Mouse (Mus musculus) intestine, embryonic 14.5 days (tissue): ENCODE measurements around the gene Klf9. TPM values are rescaled to one million over a fixed set of nuclear protein-coding genes. Genes with fewer than 3 reads are reported as not detected.

ENCODE experiments used
- ATAC-seq: fragments of 200-750 bp; cut with Nextera tagmentation; replicated peaks from 2 replicates; pipeline ENCODE4 v1.8.0; 2017; ENCODE audit warnings: low read depth, moderate number of reproducible peaks, moderate TSS enrichment, moderate library complexity; ENCODE audit not compliant: low FRiP score, low TSS enrichment
- DNase-seq: peaks from one replicate; pipeline ENCODE4 v3.0.0-alpha.2; 2018; ENCODE audit warnings: low spot score
- H3K27ac ChIP-seq: fragments of 300-500 bp; sonication (generic); 2 replicates; pipeline ENCODE4 v1.5.1; 2014; ENCODE audit warnings: low read depth, mild to moderate bottlenecking, control low read depth
- H3K27me3 ChIP-seq: fragments of 300-500 bp; sonication (generic); replicated peaks from 2 replicates; pipeline ENCODE4 v1.6.1; 2014; ENCODE audit warnings: low read length, control low read depth; ENCODE audit not compliant: control insufficient read depth, insufficient read depth
- H3K36me3 ChIP-seq: fragments of 300-500 bp; sonication (generic); 2 replicates; pipeline ENCODE4 v1.6.1; 2014; ENCODE audit warnings: low read length, control low read depth; ENCODE audit not compliant: control insufficient read depth, insufficient read depth
- H3K4me1 ChIP-seq: fragments of 300-500 bp; sonication (generic); replicated peaks from 2 replicates; pipeline ENCODE4 v1.6.1; 2014; ENCODE audit warnings: low read length, control low read depth, mixed read lengths; ENCODE audit not compliant: control insufficient read depth, insufficient read depth
- H3K4me2 ChIP-seq: fragments of 300-500 bp; sonication (generic); 2 replicates; pipeline ENCODE4 v1.6.1; 2014; ENCODE audit warnings: low read length
- H3K4me3 ChIP-seq: fragments of 300-500 bp; sonication (generic); 2 replicates; pipeline ENCODE4 v1.5.1; 2014; ENCODE audit warnings: low read depth, low read length, control low read depth, mixed read lengths
- H3K9ac ChIP-seq: fragments of 300-500 bp; sonication (generic); 2 replicates; pipeline ENCODE4 v1.6.1; 2014; ENCODE audit warnings: mild to moderate bottlenecking, low read length
- H3K9me3 ChIP-seq: fragments of 300-500 bp; sonication (generic); 2 replicates; pipeline ENCODE4 v1.6.1; 2016; ENCODE audit warnings: low read length, control low read depth; ENCODE audit not compliant: control insufficient read depth
- WGBS: fragments of 180-500 bp; shearing (Covaris S2); extraction: QIAGEN DNeasy Blood & Tissue Kit; methylation state at CpG from one replicate; pipeline ENCODE4 v1.1.7; 2014; 5-methylcytosine and 5-hydroxymethylcytosine counted together
- polyA plus RNA-seq: library from polyadenylated mRNA; unstranded; fragments of >200 nt; fragmentation: Nextera tagmentation; extraction: Ambion mirVana; gene quantifications from 2 replicates; pipeline ENCODE4 v1.2.1, GENCODE M21; 2014

Klf9 gene
- polyA plus RNA-seq, 1 experiment from 2014 or later, result 1.8 TPM

DNA sequence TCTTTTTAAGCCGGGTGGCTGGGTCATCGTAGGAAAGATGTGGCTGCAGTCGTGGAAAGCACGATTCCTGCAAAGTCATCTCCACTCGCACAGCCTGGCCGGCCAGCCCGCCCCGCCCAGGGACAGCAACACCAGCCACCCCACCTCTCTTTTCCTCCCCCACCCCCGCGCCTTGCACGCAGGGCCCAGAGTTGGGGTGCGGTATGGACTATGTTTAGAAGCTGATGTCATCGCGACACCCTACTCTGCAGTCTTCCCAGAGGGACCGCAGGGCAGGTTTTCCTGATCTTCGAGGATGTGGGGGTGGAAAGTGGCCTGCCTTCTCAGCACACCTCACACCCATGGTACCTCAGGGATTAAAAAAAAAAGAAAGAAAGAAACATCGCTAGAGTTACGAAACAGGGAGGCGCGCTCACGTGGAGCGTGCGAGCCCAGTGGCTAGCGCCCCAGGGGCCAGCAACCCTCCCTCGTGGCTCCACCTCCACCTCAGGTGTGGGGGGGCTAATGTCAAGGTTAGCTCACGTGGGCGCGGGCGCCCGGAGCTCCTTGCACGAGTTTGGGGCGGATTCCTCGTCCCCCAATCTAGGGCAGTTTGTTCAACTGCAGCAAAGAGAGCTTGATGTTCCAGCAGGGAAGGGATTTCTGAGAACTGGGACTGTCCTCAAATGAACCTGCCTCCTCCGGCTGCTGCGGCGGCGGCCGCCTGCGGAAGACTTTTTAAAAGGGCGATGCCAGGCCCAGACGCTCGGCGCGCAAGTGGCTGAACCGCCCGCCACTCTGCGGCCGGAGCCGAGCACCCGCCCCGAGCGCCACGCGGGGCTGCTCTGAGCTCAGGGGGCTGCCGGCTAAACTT, 5.5 kb upstream of the Klf9 start:
- DNase-seq, result peak; percentile 89
- no peaks in the 10 kb centered on the region for H3K36me3 ChIP-seq
- peak overlapping the region; percentile 27; the same call in 1 of the 2 replicates for H3K9ac ChIP-seq
- peak overlapping the region; percentile 91 for H3K4me2 ChIP-seq
- WGBS, result under 1% methylated on average over 55 of the region's 55 CpGs
- no peak overlapping the region for H3K27ac ChIP-seq
- peaks cover 21% of the 10 kb centered on the region for H3K4me1 ChIP-seq
- peak; percentile 59; the same call in 1 of the 2 replicates for ATAC-seq
- no peaks in the 10 kb centered on the region for H3K9me3 ChIP-seq
- peak overlapping the region; percentile 31 for H3K4me3 ChIP-seq
- H3K27me3 ChIP-seq, result peaks cover 41% of the 10 kb centered on the region

DNA sequence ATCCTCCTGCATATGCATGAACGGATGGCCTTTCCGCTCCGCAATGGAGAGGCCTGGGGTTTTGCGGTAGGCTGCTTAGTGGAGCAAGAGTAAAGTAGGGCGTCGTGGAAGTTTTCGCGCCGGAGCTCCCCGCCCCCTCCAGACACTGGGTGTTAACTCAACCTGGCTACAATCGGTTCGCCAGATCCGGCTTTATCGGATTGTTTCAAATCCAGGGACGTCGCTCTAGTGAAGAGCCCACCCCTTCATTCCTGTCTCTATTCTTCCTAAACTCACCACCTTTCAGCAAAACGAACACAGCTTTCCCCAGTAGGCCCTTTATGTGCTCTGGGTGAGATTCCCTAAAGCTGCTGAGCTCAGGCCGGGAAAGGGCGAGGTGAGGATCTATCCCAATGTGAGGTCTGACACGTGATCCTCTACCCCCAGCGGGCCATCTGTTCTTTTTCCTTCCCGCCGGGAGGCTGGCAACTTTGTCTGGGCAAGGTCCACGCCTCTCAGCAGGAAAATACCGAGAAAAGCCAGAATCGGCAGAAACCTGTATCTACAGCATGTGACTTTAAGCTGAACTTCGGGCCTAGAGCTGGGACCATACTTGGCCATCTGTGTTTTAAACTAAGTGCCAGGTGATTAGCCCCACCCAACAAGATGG, 4.7 kb upstream of the Klf9 start:
- ATAC-seq, result no peak
- H3K4me3 ChIP-seq, result peak overlapping the region; percentile 31
- H3K27me3 ChIP-seq, result peaks cover 41% of the 10 kb centered on the region
- peak overlapping the region; percentile 27; the same call in 1 of the 2 replicates for H3K9ac ChIP-seq
- H3K27ac ChIP-seq, result no peak overlapping the region
- H3K36me3 ChIP-seq, result no peaks in the 10 kb centered on the region
- H3K4me2 ChIP-seq, result peak overlapping the region; percentile 91
- H3K4me1 ChIP-seq, result peaks cover 21% of the 10 kb centered on the region
- WGBS, result 7% methylated on average over 27 of the region's 27 CpGs
- H3K9me3 ChIP-seq, result no peaks in the 10 kb centered on the region
- DNase-seq, result peak; percentile 76

DNA sequence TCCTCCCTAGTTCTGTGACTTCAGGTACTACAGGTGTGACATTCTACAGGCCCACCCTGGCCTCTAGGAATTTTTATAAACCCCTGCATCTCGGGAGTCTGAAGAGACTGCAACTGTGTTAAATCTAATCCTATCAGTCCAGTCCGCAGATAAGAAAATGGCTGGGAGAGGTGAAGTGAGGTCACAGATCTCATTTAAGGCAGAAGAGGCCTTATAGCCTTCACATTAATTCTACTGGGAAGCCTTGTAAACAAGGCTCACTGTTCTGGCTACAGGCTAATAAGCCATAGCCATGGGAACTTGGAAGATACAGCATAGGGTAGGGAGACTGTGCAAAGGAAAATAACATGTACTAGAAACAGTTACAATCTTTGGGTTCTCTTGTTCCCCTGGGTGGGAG, 3.7 kb upstream of the Klf9 start:
- H3K4me3 ChIP-seq, result no peak overlapping the region
- H3K9me3 ChIP-seq, result no peaks in the 10 kb centered on the region
- H3K36me3 ChIP-seq, result no peaks in the 10 kb centered on the region
- peaks cover 22% of the 10 kb centered on the region for H3K4me1 ChIP-seq
- H3K9ac ChIP-seq, result no peak overlapping the region
- ATAC-seq (no peak), DNase-seq (no peak)
- peaks cover 36% of the 10 kb centered on the region for H3K27me3 ChIP-seq
- H3K27ac ChIP-seq, result no peak overlapping the region
- WGBS, result 58% methylated on average over 2 of the region's 2 CpGs
- H3K4me2 ChIP-seq, result no peak overlapping the region

DNA sequence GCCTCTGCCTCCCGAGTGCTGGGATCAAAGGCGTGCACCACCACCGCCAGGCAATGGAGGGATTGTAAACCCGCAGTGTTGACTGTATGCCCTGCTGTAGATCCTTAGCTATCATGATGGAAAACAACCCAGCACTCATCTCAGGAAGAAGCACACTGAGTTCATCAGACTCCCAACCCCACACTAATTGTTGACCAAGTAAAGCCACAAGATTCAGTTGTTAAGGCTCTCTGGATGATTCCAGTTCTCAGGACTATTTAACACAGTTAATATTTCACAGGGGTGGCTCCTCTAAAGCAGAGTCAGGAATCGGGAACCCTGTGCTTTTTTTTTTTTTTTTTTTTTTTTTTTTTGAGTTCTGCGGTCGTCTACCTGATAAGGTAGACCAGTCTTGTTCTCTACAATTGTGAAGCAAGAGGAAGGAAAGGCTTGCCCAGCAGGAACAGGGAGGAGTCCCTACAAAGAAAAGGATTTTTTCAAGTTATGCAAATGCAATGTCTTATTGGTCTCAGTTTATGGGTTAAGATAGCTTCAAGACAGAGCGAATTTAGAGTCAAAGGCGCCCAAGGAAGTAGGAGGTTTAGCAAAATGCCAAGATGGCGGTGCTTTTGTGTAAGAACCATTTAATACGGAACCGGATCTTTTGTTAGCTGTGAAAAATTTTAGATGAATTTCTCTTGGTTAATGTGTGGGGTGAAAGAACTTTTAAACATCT, 1.1 kb upstream of the Klf9 start:
- Histone ChIP-seq H3K9me3 (no peaks in the 10 kb centered on the region), H3K9ac (no peak overlapping the region), H3K4me3 (peak overlapping the region; percentile 62), H3K4me1 (peaks cover 20% of the 10 kb centered on the region), H3K4me2 (peak overlapping the region; percentile 95), H3K36me3 (no peaks in the 10 kb centered on the region), H3K27me3 (peaks cover 28% of the 10 kb centered on the region), H3K27ac (peak overlapping the region; percentile 77; the same call in 1 of the 2 replicates)
- ATAC-seq (no peak), DNase-seq (no peak)
- 43% methylated on average over 12 of the region's 12 CpGs for WGBS

DNA sequence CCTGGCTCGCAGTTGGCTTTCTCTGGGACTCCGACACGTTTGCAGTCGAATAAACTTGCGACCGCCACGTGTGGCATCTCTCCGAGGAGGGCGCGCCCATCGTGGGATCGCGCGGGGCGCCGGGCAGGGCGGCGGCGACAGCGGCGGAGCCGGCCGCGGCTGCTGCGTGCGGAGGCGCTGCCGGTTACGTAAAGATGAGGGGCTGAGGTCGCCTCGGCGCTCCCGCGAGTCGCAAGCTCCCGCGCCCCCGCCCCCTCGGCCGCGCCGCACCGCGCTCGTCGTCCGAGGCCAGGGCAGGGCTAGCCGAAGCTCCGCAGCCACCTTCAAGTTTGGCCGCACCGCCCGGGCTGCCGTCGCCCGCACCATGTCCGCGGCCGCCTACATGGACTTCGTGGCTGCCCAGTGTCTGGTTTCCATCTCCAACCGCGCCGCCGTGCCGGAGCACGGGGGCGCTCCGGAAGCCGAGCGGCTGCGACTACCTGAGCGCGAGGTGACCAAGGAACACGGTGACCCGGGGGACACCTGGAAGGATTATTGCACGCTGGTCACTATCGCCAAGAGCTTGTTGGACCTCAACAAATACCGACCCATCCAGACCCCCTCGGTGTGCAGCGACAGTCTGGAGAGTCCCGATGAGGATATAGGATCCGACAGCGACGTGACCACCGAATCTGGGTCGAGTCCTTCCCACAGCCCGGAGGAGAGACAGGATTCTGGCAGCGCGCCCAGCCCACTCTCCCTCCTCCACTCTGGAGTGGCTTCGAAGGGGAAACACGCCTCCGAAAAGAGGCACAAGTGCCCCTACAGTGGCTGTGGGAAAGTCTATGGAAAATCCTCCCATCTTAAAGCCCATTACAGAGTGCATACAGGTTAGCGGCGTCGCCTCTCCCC, 610 bp downstream of the Klf9 start:
- H3K27me3 ChIP-seq, result peaks cover 25% of the 10 kb centered on the region
- H3K9me3 ChIP-seq, result no peaks in the 10 kb centered on the region
- ATAC-seq, result peak; percentile 33
- H3K36me3 ChIP-seq, result no peaks in the 10 kb centered on the region
- peak overlapping the region; percentile 95 for H3K4me2 ChIP-seq
- H3K9ac ChIP-seq, result peak overlapping the region; percentile 60
- DNase-seq, result peak; percentile 86
- H3K27ac ChIP-seq, result peak overlapping the region; percentile 77
- under 1% methylated on average over 77 of the region's 94 CpGs for WGBS
- peaks cover 9% of the 10 kb centered on the region; the same call in 1 of the 2 replicates for H3K4me1 ChIP-seq
- H3K4me3 ChIP-seq, result peak overlapping the region; percentile 62

DNA sequence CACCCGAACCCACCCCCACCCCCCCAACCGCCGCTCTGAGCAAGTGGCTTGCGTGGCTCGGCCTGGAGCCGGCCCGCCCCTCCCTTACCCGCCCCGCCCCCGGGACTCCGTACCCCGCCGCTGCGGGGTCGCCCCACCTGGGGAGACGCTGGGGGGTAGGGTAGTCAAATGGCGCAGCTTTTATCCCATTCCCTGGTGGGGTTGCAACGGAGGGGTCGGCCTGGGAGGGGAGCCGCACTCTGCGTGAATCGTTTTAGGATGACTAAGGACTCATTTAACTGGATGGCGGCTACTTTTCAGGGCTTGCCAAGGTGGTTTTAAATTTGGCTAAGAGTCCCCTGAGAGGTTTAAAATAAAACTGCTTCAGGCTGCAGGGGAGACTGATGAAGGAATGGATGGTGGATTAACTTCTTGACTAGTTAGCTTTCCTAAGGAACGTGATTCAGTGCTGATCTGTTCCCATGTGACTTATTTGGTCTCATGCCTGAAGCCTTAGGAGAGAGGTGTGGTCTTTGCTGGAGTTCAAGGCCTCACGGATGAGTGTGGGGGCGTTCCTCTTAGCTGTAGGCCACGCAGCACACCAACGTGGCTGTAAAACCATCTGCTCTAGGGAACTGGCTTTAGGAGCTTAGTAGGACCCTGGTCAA, 1.5 kb downstream of the Klf9 start:
- Histone ChIP-seq H3K36me3 (no peaks in the 10 kb centered on the region), H3K4me2 (peak overlapping the region; percentile 95), H3K27me3 (peaks cover 16% of the 10 kb centered on the region), H3K4me1 (peaks cover 9% of the 10 kb centered on the region; the same call in 1 of the 2 replicates), H3K9ac (0 out of 2 replicates have a peak overlapping the region, but pooled peaks have one; percentile 17), H3K4me3 (peak overlapping the region; percentile 62), H3K9me3 (no peaks in the 10 kb centered on the region), H3K27ac (no peak overlapping the region)
- ATAC-seq, result no peak
- no peak for DNase-seq
- WGBS, result 5% methylated on average over 28 of the region's 28 CpGs

DNA sequence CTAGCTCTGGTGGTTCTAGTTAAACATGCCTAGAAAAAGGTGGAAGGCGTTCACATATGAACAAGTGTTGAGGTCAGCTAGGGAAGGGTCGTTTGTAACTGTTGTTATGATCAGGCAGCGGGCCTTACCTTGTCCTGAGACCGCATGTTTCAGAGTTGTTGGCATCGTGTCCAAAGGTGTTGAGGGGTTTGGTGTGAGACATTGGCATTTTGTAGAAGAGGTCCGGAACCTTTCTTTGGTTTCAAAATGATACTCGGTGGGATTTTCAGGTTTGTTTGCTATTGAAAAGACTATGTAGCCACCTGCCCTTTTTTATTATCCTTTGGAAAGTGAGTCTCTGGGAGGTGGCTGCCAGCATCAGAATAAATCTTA, 2.0 kb downstream of the Klf9 start:
- DNase-seq, result no peak
- H3K4me2 ChIP-seq, result peak overlapping the region; percentile 95
- 60% methylated on average over 7 of the region's 7 CpGs for WGBS
- no peak for ATAC-seq
- H3K27me3 ChIP-seq, result peaks cover 15% of the 10 kb centered on the region
- H3K4me1 ChIP-seq, result peaks cover 9% of the 10 kb centered on the region; the same call in 1 of the 2 replicates
- H3K27ac ChIP-seq, result no peak overlapping the region
- H3K9ac ChIP-seq, result no peak overlapping the region
- 0 out of 2 replicates have a peak overlapping the region, but pooled peaks have one; percentile 62 for H3K4me3 ChIP-seq
- H3K36me3 ChIP-seq, result no peaks in the 10 kb centered on the region
- no peaks in the 10 kb centered on the region for H3K9me3 ChIP-seq
